Mouse (Mus musculus) thymus, postnatal 4 days (tissue): Measurements from ENCODE around the gene Hba-x.

ENCODE experiments used
- DNase-seq: peaks from one replicate; pipeline ENCODE4 v3.0.0; 2021

The Hba-x gene

DNA sequence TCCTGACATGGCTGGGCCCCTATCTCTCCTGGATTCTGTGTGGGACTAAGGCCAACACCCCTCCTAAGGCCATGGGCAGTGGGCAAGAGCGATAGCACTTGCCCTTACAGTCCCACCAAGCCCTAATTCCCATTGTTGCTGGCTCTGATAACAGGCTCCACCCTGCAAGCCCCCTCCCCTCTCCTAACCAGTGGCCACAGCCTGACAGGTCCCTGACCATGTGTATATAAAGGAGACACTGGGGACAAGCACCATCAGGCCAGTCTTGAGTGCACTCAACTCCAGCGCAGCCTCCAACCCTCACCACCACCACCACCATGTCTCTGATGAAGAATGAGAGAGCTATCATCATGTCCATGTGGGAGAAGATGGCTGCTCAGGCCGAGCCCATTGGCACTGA lies at the start of gene Hba-x:
TSS of gene Hba-x (plus strand) at position 54 of the 400 bp plus-strand sequence.
- DNase-seq = no peak

DNA sequence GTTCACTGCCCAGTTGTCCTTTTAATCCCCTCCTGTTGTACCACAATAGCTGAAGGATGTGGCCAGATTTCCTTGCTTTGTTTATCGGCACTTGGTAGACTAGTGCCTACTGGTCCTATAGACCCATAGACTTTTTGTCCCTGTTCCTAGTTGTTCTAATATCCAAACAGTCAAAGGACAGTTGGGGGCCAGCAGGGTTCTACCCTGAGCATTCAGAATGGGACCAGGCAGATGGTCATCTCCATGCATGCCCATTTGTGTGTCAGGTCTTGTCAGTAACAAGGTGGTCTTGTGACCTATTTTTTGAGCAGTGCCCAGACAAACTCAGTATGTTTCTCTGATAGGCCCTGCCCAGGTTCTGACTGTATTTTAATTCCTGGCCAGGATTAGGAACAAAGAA lies 49.2 kb upstream of the Hba-x start:
- no peak for DNase-seq

DNA sequence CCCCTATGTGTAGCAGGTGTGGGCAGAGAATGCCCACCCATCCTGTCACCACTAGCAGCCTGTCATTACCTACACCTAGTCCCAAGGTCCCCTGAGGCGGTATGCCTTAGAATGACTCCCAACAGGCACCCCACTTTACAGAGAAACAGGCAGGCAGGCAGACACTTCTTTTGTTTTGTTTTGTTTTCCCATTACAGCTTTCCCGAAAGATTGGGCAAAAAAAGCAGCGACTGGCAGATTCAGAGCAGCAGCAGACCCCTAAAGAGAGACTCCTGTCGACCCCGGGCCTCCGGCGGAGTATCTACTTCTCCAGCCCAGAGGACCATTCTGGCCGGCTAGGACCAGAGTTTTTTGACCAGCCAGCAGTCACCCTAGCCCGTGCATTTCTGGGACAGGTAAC lies 48.6 kb upstream of the Hba-x start:
- no peak for DNase-seq

DNA sequence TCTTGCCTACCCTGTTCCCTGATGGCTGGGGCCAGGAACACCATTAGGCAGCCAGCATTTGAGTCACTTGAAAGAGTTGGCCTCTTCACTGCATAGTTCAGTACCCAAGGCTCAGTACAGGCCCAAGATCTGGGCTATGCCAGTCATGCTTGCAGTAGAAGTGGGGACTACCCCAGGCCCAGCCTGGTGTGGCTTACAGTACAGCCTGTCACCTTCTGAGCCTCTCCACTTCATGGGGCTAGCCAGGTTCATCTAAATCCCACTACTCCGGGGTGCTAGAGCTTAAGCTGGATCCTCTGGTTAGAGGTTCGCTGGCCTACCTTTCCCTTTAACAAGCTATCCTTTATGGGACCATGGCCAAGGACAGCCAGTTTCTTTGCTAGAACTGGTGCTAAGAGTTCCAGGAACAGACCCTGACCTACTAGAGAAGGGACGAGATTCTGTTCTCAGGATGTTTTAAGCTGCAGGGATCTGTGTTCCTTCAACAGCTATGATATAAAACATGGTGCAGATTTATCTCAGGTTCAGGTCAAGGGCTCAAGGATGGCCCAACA lies 47.8 kb upstream of the Hba-x start:
- no peak for DNase-seq

DNA sequence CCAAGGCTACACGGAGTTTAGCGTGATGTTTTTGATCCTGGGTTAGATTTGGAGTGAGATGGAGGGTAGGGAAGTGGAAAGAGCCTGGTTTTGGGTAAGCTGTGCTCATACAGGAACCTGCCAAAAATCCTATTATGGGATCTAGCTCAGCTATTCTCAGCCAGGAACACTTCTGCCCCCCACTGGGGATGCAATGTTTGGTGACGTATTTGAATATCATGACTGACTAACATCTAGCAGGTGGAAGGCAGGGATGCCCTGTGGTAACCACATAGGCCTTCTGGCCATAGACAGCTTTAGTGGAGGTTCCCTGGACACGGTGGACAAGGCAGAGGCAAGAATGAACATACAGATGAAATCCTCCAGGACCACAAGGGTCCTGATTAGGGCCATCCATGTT lies 46.0 kb upstream of the Hba-x start:
- peak; percentile 43 for DNase-seq

DNA sequence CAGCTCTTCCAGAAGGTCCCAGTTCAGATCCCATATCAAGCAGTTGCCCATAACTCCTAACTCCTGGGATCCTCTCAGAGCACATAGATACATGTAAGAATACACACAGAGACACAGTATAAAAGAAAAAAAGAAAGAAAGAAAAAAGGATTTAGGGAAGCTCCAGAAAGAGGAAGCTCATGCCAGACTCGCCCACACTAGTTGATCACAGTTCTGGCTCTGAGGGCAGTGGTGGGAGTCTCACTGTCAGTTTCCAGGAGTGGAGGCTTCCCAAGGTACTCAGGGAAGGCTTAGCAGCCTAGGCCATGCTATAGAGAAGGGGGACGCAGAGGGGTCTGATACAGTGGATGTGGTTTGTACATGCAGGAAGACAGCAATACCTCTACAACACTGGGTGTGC lies 45.1 kb upstream of the Hba-x start:
- no peak for DNase-seq

DNA sequence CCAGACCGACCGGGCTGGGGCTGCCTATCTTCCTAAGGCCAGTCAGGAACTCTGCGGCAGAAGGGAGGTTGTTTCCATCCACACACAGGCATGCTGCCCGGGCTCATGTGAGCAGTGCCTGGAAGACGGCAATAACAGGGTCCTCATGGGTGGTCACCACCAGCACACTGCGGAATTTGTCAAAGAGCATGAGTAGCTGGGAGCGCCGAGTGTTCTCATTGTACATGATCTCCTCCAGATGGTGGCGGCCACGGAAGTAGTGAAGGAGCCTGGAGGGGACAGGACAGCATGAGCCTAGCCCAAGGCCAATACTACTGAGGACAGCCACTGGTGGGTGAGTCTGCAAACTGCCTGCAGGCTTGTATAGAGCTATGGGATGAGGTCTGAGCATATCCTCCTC lies 43.4 kb upstream of the Hba-x start:
- no peak for DNase-seq

DNA sequence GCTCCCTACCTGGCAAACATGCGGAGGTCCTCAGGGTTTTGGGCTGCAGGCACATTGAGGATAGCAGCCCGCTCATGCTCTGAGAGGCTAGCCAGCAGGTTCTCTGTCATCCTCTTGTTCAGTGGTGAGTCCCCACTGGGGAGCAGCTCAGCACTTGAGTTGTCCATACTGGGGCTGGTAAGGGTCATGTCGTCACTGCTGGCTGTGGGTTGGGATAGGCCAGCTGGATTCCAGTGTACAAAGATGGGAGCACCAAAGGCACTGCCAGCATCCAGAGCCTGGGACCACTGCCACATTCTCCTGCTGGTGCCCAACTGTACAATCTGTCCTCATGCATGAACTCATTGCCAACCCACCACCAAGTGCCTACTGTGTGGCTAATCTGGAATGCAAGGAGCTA lies 42.3 kb upstream of the Hba-x start:
- no peak for DNase-seq

DNA sequence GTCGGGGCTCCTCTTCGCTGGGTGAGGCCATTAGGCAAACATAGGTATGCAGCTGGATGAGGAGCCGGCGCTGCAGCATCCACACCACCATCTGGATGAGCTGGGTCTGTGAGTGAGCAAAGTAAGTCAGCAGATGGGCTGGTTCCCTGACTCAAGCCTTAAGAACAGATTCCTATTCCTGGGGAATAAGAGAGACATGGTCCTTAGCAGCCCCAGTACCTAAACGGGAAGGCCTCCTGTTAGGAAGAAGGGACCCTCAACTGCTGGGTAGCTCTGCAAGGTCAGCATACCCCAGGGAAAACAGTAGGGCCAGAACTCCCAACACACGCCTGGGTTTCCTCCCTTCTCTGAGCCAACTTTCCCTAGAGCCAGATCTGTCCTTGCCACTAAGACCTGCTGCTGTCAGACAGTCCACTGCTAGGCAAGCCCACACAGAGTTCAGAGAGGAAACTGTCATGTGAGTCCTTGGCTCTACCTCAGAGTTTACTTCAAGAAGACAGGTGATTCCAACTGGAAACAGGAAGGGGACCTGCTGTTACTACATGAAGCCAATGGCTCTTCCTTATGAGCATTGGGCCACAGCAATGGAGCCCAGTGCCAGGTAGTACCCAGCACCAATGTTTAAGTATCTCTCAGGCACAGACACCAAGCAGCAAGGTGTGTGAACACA lies 41.2 kb upstream of the Hba-x start:
- no peak for DNase-seq

DNA sequence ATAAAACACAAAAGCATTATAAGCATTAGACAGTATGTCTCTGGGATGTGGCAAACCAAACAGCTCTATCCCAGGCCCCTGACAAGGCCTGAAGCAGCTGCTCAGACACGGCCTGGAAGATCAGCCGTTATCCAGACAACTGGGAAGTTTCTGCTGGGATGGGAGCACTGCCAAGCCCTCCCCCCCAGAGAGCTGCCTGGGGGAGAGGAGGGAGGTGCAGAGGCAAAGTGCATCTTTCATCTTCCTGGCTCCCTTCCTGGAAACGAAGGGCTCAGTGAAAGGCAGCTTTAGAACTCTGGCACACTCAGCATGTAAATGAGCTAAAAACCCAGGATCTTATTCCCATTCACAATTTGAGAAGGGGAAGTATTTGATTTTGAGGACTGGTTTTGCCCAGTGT lies 40.6 kb upstream of the Hba-x start:
- DNase-seq = peak; percentile 8

DNA sequence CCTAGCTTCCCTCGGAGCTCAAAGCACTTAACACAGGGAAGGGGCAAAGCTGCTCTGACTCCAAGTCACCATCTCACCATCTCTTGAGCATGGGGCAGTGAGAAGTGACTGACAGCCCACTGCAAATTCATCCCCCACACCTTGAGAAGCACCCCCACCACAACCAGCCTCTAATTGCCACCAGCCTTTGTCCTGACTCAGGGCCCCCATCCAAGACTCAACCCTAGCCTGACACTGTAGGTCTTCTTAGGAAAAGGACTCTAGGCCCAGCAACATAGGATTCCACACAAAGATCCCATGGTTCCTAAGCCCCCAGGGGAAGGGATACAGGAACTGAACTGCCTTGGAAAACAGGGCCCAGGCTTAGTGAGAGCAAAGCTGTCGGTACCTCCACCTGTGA lies 40.1 kb upstream of the Hba-x start:
- DNase-seq = no peak

DNA sequence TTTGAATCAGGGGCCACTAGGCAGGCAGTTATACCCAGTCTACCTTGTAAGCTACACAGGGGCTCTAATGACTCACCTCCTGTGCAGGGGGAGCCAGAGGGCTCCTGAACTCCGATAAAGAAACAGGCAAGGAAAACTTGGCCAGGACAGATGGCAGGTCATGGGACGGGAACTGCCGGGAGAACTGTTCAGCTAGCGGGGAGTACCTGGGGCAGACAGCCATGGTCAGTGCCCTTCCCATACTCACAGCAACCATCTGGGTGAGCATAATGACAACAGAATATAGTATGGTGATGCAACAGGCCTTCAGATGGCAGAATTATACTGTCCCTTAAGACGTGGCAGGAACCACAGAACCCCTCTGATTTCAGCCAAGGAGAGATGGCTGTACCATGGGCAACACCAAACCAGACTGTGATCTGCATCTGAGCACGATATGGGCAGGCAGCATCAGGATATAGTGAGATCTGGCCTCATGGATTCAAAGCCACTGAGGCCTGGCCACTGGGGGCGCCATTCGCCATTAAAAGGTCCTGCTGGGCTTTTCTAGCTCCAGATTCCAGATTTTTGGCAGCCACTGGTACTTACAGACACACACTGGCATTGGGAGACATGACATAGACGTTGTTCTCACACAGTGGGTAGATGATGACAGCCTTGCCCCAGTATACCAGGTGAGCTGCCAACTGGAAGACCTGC lies 39.3 kb upstream of the Hba-x start:
- peak; percentile 74 for DNase-seq

DNA sequence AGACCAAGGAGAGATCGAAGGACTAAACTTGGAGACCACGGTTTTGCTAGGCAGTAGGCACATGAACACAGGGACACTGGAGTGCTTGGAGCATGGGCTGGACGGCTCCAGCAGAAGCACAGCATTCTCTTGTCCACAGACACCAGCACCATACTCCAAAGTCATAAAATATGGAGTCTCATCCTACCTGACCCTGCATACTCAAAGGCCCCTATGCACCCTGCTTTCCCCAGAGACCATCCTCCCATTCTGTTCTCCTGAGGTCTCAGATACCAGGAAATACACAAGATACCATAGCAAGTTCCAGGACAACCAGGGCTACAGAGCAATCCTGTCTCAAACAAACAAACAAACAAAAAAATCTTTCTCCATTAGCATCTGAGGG lies 38.8 kb upstream of the Hba-x start:
- no peak for DNase-seq

DNA sequence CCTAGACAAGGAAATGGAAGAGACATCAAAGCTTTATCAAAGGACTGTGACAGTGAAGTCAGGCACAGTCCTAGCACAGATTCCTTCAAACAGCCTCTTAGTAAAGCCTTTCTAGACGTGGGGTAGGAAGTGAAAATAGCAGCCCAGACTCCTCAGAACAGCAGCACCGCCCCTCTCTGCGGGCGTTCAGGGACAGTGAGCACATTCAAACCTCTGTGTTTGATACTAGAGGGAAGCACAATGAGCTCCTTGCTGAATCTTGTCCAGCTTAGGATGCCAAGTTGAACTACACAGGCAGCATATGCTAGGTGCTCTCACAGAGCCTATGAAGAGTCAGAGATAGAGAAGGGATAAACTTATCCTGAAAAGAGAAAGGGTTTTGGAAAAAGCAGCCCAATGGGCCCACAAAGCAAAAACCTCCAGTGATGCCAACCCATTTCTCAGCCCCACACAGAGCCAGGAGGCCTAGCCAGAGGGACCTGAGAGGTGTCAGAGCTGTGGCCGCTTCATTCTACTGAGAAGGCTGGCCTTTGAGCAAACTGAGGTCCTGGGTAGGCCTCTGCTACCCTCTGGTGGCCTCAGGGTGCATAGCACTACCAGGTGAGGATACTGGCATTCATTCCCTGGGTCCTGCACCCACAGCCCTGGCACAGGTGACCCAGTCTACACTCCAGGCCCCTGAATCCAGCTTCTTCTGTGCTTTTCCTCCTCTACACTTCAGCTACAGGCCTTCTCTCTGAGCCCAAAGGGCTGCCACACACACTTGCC lies 37.9 kb upstream of the Hba-x start:
- peak; percentile 84 for DNase-seq

DNA sequence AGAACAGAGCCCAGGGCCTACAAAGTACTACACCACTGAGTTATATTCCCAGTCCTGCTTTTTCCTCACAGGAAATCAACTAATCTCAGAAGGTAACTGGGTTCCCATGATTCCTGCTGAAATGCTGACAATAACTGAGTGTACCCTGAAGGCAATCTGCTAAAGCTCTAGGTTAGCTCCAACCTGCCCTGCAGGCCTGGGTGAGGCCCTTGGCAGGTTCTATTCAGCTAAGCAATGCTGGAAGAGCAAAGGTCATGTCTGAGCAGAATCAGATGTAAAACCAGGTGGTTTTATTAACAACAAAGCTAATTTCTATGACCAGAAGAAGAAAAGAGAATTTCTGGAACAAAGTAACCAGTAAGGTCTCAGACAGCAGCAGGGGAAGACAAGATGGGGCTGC lies 34.8 kb upstream of the Hba-x start:
- no peak for DNase-seq

DNA sequence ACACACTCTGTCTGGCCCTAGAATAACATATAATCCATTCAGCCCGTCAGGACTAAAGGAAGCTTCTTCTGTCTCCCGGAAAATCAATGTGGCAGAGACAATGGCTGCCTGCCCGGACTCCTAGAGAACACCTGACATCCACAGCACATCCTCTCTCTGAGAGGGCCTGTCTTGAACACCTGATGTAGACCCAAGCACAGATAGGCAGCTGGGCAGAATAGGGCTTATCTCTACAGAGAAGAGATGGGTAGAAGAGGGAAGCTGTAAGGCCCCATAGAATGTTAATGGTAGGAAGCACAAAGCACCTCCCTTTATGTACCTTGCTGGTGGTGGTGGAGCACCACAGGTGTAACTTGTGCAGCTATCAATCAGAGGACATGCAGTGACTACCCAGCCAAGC lies 34.0 kb upstream of the Hba-x start:
- no peak for DNase-seq

DNA sequence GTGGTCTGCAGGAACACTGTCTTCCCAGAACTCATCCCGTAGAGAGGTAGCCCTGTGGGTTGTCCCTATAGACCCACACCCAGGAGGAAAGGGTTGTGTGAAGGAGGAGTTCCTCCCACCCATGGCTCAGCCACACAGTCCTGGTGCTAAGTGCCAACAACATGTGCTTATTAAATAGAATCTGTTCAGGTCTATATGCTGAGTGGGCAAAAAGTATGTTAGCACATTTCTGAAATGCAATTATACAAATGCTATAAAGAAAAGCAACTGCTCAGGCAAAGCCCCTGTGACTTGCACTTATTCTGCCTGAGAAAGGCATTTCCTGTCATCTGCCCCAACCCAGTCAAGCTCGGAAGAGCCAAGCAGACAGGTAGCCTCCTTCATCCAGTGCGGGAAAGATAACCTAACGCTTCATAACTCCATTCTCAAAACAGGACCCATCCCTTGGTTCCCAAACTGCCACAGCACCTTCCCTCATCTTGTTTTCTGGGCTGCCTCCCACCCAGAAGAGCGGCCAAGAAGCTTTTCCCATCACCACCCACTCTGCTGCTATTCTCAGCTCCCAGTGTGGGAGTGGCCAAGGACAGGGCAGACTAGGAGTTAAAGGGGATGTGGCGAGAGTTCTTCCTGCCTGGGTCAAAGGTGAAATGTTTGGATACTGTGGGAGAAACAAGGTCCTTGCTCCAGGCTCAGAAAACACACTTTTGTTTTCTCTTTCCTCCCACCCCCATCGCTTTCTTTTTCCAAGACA lies 32.8 kb upstream of the Hba-x start:
- DNase-seq = no peak

DNA sequence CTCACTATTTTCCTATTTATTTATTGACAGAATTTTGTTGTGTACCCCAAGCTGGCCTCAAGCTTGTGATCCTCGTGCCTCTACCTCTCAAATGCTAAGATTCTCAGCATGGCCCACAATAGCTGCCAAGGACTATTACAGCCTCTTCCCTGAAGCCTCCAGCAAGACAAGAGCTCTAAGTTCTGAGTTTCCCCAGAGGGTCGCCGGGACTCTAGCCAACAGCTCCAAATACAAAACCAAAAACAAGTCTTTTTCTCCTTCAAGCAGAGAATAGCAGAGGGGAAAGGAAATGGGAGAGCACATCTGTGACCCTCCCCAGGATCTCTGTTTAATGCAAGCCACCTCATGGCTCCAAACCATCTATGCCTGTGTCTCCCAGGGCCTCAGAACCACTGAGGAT lies 32.1 kb upstream of the Hba-x start:
- DNase-seq = no peak

DNA sequence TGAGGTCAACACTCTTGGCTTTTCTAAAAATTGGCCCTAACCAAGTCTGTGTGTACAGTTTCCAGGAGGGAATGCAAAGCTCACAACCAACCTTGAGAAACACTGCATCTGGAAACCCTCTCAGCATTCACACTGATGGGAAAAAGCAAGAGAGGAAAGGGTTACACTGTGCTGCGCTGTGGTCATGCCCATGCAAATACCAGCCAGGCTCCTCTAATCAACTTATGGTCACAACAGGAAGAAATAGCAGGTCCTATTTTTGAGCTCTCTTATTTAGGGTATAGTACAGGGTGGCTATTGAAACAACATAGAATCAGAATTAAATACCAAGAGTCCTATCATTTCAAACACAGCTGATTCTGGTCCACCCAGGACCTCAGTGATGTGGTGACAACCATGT lies 31.6 kb upstream of the Hba-x start:
- no peak for DNase-seq

DNA sequence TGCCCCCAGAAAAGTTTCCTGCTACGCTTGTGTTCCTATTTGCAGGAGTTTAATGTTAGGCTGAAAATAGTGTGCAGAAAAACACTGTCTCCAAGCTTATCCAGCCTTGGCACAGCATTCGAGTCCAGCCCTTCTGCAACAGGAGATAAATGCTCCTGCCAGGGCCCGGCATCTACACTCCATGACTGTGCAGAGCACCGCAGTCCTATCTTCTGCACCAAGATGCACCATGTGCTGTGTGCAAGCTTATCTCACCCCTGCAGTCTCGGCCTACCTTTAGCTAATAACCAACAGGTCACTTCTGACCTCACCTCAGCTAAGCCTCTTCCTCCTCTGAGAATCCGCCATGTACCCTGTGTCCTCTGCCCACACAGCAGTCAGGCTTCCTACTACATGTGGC lies 30.6 kb upstream of the Hba-x start:
- DNase-seq = no peak

DNA sequence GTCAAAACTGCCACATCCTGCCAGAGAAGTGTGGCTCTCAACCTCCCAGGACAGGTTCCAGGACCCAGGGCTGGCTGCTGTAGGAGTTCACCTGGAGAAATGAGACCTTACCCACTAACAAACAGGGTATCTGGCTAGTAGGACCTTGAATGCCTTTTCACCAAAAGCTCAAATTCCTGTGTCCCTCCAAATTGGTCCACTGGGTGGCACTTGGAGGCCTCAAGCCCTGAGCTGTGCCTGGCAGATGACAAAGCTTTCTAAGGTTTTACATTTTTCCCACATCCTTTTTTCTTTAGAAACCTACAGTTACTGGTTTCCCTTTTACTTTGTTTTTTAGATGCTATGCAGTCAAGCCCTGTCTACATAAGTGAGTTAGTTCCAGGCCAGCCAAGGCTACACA lies 29.1 kb upstream of the Hba-x start:
- DNase-seq = peak; percentile 52

DNA sequence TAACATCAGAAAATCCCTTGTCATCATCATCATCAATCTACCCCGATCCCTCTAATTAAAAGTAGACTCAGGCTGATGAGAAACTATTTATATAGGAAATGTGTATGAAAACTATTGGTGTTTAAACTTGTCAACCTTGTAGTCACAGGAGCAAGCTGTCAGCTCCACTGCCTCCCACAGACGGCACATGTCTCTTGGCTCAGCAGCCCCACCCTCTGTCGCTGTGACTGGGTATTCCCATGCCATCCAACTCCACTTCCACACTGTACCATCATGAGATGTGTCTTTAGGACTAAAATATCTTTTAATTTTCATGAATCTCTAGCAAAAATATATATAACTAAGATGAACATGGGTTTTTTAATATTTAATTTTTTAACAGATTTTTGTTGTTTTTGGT lies 27.9 kb upstream of the Hba-x start:
- no peak for DNase-seq
